Mouse (Mus musculus) intestine, embryonic 15.5 days (tissue): ENCODE measurements around the gene Plekha1. TPM values are rescaled to one million over a fixed set of nuclear protein-coding genes. Genes with fewer than 3 reads are reported as not detected.
A peak's percentile ranks its signal among the peaks of the same experiment; 100 is the strongest.

Experiments
- ATAC-seq: fragments of 200-750 bp; cut with Nextera tagmentation; 2 replicates; pipeline ENCODE4 v1.8.0; 2017; ENCODE audit warnings: moderate TSS enrichment, moderate library complexity
- H3K27ac ChIP-seq: fragments of 300-500 bp; sonication (generic); 2 replicates; pipeline ENCODE4 v1.5.1; 2015; ENCODE audit warnings: mild to moderate bottlenecking, inconsistent platforms
- H3K27me3 ChIP-seq: fragments of 300-500 bp; sonication (generic); replicated peaks from 2 replicates; pipeline ENCODE4 v1.6.1; 2015; ENCODE audit warnings: inconsistent platforms
- H3K36me3 ChIP-seq: fragments of 300-500 bp; sonication (generic); 2 replicates; pipeline ENCODE4 v1.6.1; 2015; ENCODE audit warnings: inconsistent platforms
- H3K4me1 ChIP-seq: fragments of 300-500 bp; sonication (generic); replicated peaks from 2 replicates; pipeline ENCODE4 v1.6.1; 2015; ENCODE audit warnings: inconsistent platforms
- H3K4me2 ChIP-seq: fragments of 300-500 bp; sonication (generic); replicated peaks from 2 replicates; pipeline ENCODE4 v1.6.1; 2015; ENCODE audit warnings: mild to moderate bottlenecking, inconsistent platforms
- H3K4me3 ChIP-seq: fragments of 300-500 bp; sonication (generic); replicated peaks from 2 replicates; pipeline ENCODE4 v1.5.1; 2015; ENCODE audit warnings: inconsistent platforms
- H3K9ac ChIP-seq: fragments of 300-500 bp; sonication (generic); 2 replicates; pipeline ENCODE4 v1.6.1; 2015; ENCODE audit warnings: inconsistent platforms
- H3K9me3 ChIP-seq: fragments of 300-500 bp; sonication (generic); 2 replicates; pipeline ENCODE4 v1.6.1; 2016; ENCODE audit warnings: inconsistent platforms
- WGBS: fragments of 180-500 bp; shearing (Covaris S2); methylation state at CpG from one replicate; pipeline ENCODE4 v1.1.7; 2015; 5-methylcytosine and 5-hydroxymethylcytosine counted together
- polyA plus RNA-seq: library from polyadenylated mRNA; unstranded; fragments of >200 nt; fragmentation: Nextera tagmentation; extraction: Ambion mirVana; gene quantifications from 2 replicates; pipeline ENCODE4 v1.2.1, GENCODE M21; 2015

Plekha1 gene
- polyA plus RNA-seq, 1 experiment from 2014 or later, result 40.5 TPM

- Histone ChIP-seq H3K4me3 (no peak overlapping the region), H3K9me3 (no peaks in the 10 kb centered on the region), H3K27me3 (no peaks in the 10 kb centered on the region), H3K9ac (no peak overlapping the region), H3K27ac (no peak overlapping the region), H3K4me2 (no peak overlapping the region), H3K4me1 (peaks cover 19% of the 10 kb centered on the region), H3K36me3 (no peaks in the 10 kb centered on the region)
- WGBS, result 78% methylated on average over 9 of the region's 9 CpGs
- no peak for ATAC-seq
Measured at GRCm38 (mm10) chr7:130836066-130836465, 29.5 kb upstream of the Plekha1 start.

GRCm38 (mm10) chr7:130837941-130838657 lies 27.5 kb upstream of the Plekha1 start:
- 54% methylated on average over 12 of the region's 12 CpGs for WGBS
- Histone ChIP-seq H3K9ac (no peak overlapping the region), H3K4me3 (no peak overlapping the region), H3K9me3 (no peaks in the 10 kb centered on the region), H3K4me1 (peaks cover 19% of the 10 kb centered on the region), H3K4me2 (no peak overlapping the region), H3K27ac (no peak overlapping the region), H3K36me3 (no peaks in the 10 kb centered on the region), H3K27me3 (no peaks in the 10 kb centered on the region)
- ATAC-seq, result no peak

GRCm38 (mm10) chr7:130838658-130839025 lies 26.9 kb upstream of the Plekha1 start:
- Histone ChIP-seq H3K9me3 (no peaks in the 10 kb centered on the region), H3K36me3 (no peaks in the 10 kb centered on the region), H3K27ac (no peak overlapping the region), H3K4me1 (peaks cover 19% of the 10 kb centered on the region), H3K4me3 (no peak overlapping the region), H3K4me2 (no peak overlapping the region), H3K27me3 (no peaks in the 10 kb centered on the region), H3K9ac (no peak overlapping the region)
- no peak for ATAC-seq
- WGBS, result 80% methylated on average over 3 of the region's 3 CpGs

GRCm38 (mm10) chr7:130839380-130840100 lies 26.0 kb upstream of the Plekha1 start:
- Histone ChIP-seq H3K27ac (no peak overlapping the region), H3K4me1 (peaks cover 13% of the 10 kb centered on the region), H3K36me3 (no peaks in the 10 kb centered on the region), H3K4me3 (no peak overlapping the region), H3K9me3 (no peaks in the 10 kb centered on the region), H3K9ac (no peak overlapping the region), H3K27me3 (no peaks in the 10 kb centered on the region), H3K4me2 (no peak overlapping the region)
- peak; percentile 52 for ATAC-seq
- 77% methylated on average over 12 of the region's 12 CpGs for WGBS

GRCm38 (mm10) chr7:130847164-130847718 lies 18.3 kb upstream of the Plekha1 start:
- no peaks in the 10 kb centered on the region for H3K27me3 ChIP-seq
- H3K27ac ChIP-seq, result no peak overlapping the region
- H3K9ac ChIP-seq, result no peak overlapping the region
- no peak overlapping the region for H3K4me3 ChIP-seq
- H3K36me3 ChIP-seq, result no peaks in the 10 kb centered on the region
- no peak overlapping the region for H3K4me2 ChIP-seq
- no peaks in the 10 kb centered on the region for H3K4me1 ChIP-seq
- H3K9me3 ChIP-seq, result no peaks in the 10 kb centered on the region
- no peak for ATAC-seq
- 85% methylated on average over 17 of the region's 17 CpGs for WGBS

GRCm38 (mm10) chr7:130854684-130855292 lies 10.8 kb upstream of the Plekha1 start:
- no peaks in the 10 kb centered on the region for H3K36me3 ChIP-seq
- no peak overlapping the region for H3K27ac ChIP-seq
- no peak overlapping the region for H3K4me3 ChIP-seq
- 0 out of 2 replicates have a peak, but pooled peaks cover 4% of the 10 kb centered on the region for H3K4me1 ChIP-seq
- no peaks in the 10 kb centered on the region for H3K9me3 ChIP-seq
- H3K9ac ChIP-seq, result no peak overlapping the region
- ATAC-seq, result peak; percentile 41; the same call in 1 of the 2 replicates
- WGBS, result 57% methylated on average over 4 of the region's 4 CpGs
- H3K4me2 ChIP-seq, result no peak overlapping the region
- no peaks in the 10 kb centered on the region for H3K27me3 ChIP-seq

GRCm38 (mm10) chr7:130855681-130856080 lies 9.9 kb upstream of the Plekha1 start:
- Histone ChIP-seq H3K36me3 (no peaks in the 10 kb centered on the region), H3K4me2 (no peak overlapping the region), H3K27ac (no peak overlapping the region), H3K27me3 (no peaks in the 10 kb centered on the region), H3K9me3 (no peaks in the 10 kb centered on the region), H3K9ac (no peak overlapping the region), H3K4me3 (no peak overlapping the region), H3K4me1 (0 out of 2 replicates have a peak, but pooled peaks cover 4% of the 10 kb centered on the region)
- no peak for ATAC-seq
- 36% methylated on average over 3 of the region's 3 CpGs for WGBS

- Histone ChIP-seq H3K4me1 (0 out of 2 replicates have a peak, but pooled peaks cover 4% of the 10 kb centered on the region), H3K9ac (no peak overlapping the region), H3K4me3 (no peak overlapping the region), H3K9me3 (no peaks in the 10 kb centered on the region), H3K4me2 (no peak overlapping the region), H3K27me3 (no peaks in the 10 kb centered on the region), H3K36me3 (no peaks in the 10 kb centered on the region), H3K27ac (no peak overlapping the region)
- ATAC-seq, result no peak
- WGBS, result 69% methylated on average over 6 of the region's 6 CpGs
Measured at GRCm38 (mm10) chr7:130857973-130858372, 7.6 kb upstream of the Plekha1 start.

GRCm38 (mm10) chr7:130859926-130860325 lies 5.6 kb upstream of the Plekha1 start:
- Histone ChIP-seq H3K9me3 (no peaks in the 10 kb centered on the region), H3K36me3 (no peaks in the 10 kb centered on the region), H3K9ac (no peak overlapping the region), H3K4me1 (0 out of 2 replicates have a peak, but pooled peaks cover 3% of the 10 kb centered on the region), H3K27ac (no peak overlapping the region), H3K4me3 (no peak overlapping the region), H3K4me2 (no peak overlapping the region), H3K27me3 (no peaks in the 10 kb centered on the region)
- ATAC-seq, result no peak
- 50% methylated on average over 5 of the region's 5 CpGs for WGBS

GRCm38 (mm10) chr7:130860721-130861142 lies 4.8 kb upstream of the Plekha1 start:
- H3K27me3 ChIP-seq, result no peaks in the 10 kb centered on the region
- no peaks in the 10 kb centered on the region for H3K4me1 ChIP-seq
- WGBS, result 54% methylated on average over 11 of the region's 11 CpGs
- no peak overlapping the region for H3K27ac ChIP-seq
- H3K9me3 ChIP-seq, result no peaks in the 10 kb centered on the region
- no peak overlapping the region for H3K9ac ChIP-seq
- ATAC-seq, result no peak
- H3K4me2 ChIP-seq, result no peak overlapping the region
- no peak overlapping the region for H3K4me3 ChIP-seq
- no peaks in the 10 kb centered on the region for H3K36me3 ChIP-seq

- Histone ChIP-seq H3K36me3 (no peaks in the 10 kb centered on the region), H3K4me2 (no peak overlapping the region), H3K4me1 (no peaks in the 10 kb centered on the region), H3K4me3 (no peak overlapping the region), H3K9me3 (no peaks in the 10 kb centered on the region), H3K27ac (no peak overlapping the region), H3K9ac (no peak overlapping the region), H3K27me3 (no peaks in the 10 kb centered on the region)
- 45% methylated on average over 1 of the region's 1 CpGs for WGBS
- ATAC-seq, result no peak
Measured at GRCm38 (mm10) chr7:130862501-130862900, 3.1 kb upstream of the Plekha1 start.

GRCm38 (mm10) chr7:130864711-130865110 lies 845 bp upstream of the Plekha1 start:
- no peaks in the 10 kb centered on the region for H3K27me3 ChIP-seq
- no peaks in the 10 kb centered on the region for H3K9me3 ChIP-seq
- H3K4me2 ChIP-seq, result no peak overlapping the region
- no peak for ATAC-seq
- 80% methylated on average over 7 of the region's 7 CpGs for WGBS
- H3K27ac ChIP-seq, result no peak overlapping the region
- H3K36me3 ChIP-seq, result no peaks in the 10 kb centered on the region
- no peak overlapping the region for H3K9ac ChIP-seq
- H3K4me3 ChIP-seq, result no peak overlapping the region
- no peaks in the 10 kb centered on the region for H3K4me1 ChIP-seq
